Mouse (Mus musculus) forelimb bud, embryonic 11.5 days (tissue): ENCODE measurements around the gene Hebp1.

Experiments used
- DNase-seq: peaks from one replicate; pipeline ENCODE4 v3.0.0-alpha.2; 2012; ENCODE audit warnings: low read depth, low spot score

Hebp1 gene

DNA sequence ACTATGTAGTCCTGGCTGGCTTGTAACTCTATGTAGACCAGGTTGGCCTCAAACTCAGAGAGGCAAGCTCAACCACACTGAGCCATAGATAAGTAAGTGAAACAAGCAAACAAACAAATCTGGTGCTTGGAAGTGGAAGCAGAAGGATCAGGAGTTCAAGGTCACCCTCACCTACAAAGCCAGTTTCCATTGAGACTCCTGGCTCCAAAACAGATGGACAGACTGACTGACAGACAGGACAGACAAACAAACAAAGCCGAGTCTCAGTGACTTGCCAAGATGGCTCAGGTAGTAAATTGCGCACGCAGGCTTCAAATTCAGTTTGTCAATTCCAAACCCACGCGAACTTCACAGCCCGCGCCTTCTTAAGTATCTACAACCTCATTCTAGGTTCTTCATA is 376 bp downstream of the Hebp1 start:
- DNase-seq = no peak

DNA sequence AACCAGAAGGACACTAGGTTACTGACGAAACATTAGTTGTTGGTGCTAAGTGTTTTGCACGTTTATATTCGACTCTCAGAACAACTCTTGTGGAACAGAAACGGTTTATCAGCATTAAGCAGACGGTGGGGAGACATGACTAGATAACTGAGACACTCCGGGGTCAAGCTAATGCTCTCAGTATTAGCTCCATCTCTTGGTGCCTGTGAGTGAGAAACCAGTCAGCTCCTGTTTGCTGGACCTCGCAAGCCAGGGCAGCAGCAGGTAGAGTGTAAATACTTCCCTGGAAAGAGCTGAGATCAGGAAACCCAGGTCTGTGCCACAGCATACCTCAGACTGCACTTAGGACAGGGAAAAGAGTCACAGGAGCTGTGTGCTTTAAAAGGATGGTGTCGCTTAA is 1.1 kb downstream of the Hebp1 start:
- DNase-seq = no peak

DNA sequence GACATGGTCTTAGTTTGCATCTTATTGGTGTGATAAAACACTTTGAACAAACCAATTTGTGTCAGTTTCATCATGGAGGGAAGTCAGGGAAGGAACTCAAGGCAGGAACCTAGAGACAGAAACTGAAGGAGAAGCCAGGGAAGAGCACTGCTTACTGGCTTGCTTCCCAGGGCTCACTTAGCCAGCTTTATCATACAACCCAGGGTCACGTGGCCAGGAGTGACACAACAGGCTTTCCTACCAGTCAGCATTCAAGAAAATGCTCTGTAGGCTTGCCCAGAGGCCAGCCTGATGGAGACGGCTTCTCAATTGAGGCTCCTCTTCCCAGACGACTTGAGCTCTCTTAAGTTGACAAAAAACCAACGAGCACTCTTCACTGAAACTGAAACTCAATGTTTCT is 2.9 kb downstream of the Hebp1 start:
- DNase-seq = no peak

- DNase-seq = no peak
These were observed 4.1 kb downstream of the Hebp1 start for GRCm38 (mm10) chr6:135193733-135194132.

- DNase-seq = no peak
These were observed 4.8 kb downstream of the Hebp1 start for GRCm38 (mm10) chr6:135192993-135193392.

DNA sequence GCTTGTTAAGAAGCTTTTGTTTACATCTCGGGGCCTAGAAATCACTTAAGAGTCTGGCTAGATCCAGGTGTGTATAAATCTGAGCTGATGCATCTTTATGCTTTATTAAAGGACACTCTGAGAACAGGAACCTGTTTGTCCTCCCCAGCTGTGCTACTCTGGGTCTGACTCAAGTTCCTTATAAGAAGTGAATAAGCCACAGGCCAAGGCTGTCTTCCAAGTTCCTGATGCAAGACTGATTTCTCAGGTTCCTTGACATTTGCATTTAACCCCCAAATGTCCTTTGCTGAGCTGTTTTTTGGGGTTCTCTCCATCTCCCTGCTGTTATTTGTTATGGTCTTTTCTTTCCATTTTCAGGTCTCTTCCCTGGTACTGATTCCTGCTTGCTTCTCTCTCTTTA is 5.9 kb downstream of the Hebp1 start:
- DNase-seq = no peak

DNA sequence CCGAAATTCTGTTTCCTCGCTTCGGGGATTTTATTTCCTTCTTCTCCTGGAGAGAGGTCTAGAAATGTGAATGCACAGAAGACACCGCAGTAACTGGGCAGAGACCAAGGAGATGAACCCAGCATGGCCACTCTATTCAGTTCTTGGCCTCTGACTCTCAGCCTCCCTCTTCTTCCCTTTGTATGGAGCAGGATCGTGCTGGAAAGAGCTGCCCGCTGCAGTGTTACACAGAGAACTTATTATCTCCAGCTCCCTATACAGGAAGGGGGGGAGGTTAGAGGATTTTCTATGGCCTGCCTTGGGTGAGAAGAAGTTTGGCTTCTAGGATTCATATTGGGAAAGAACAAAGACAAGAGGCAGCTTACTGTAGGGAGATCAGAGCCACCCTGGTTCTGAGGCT is 7.7 kb downstream of the Hebp1 start:
- DNase-seq = no peak

GRCm38 (mm10) chr6:135188629-135189028 is 9.2 kb downstream of the Hebp1 start:
- no peak for DNase-seq

GRCm38 (mm10) chr6:135187076-135187917 is 10.5 kb downstream of the Hebp1 start:
- no peak for DNase-seq

- DNase-seq = no peak
These were observed 13.9 kb downstream of the Hebp1 start for GRCm38 (mm10) chr6:135183961-135184360.

DNA sequence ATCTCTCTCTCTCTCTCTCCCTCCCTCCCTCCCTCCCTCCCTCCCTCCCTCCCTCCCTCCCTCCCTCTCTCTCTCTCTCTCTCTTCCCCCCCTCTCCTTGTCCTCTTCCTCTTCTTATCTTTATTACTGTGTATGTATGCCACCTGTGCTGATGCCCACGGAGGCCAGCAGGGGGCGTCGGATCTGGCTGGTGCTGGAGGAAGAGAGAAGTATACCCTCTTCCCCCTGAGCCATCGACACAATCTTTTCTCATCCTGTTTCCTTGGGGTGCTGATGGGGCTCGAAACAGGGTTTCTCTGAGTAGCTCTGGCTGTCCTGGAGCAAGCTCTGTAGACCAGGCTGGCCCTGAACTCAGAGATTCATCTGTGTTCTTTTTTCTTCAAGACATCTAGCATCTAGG is 14.9 kb downstream of the Hebp1 start:
- DNase-seq = no peak

DNA sequence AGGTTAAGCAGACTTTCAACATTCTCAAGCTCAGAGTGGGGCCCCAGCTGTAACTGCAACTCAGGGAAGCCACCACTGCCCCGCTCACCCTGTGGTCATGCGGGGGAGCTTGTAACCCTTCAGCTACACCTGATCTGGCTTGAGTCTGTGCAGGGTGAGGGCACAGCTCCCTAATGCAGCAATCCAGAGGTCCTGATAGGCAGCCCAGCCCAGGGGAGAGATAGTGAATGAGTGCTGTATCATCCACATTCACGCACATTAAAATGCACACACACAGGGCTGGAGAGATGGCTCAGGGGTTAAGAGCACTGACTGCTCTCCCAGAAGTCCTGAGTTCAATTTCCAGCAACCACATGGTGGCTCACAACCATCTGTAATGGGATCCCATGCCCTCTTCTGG is 19.2 kb downstream of the Hebp1 start:
- DNase-seq = no peak

- no peak for DNase-seq
These were observed 20.6 kb downstream of the Hebp1 start for GRCm38 (mm10) chr6:135177271-135177670.

GRCm38 (mm10) chr6:135175014-135175413 is 22.8 kb downstream of the Hebp1 start:
- no peak for DNase-seq

DNA sequence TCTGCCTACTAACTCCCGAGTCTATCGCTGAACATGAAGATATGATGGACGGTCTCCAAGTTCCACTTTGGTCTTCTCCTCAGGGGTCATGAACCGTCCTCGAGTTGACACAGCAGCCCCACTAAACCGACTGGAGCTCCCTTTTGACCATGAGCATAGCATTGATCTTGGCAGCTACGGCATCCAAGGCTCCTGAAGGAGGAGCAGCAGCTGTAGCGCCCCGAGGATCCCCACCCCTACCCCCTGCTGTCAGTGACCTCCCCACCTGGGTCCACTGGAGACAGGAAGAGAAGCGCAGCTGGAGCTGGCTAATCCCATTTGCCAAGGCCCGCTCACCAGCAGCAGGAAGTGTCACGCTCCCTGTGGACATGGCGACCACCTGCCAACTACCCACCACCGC is 26.1 kb downstream of the Hebp1 start:
- no peak for DNase-seq

DNA sequence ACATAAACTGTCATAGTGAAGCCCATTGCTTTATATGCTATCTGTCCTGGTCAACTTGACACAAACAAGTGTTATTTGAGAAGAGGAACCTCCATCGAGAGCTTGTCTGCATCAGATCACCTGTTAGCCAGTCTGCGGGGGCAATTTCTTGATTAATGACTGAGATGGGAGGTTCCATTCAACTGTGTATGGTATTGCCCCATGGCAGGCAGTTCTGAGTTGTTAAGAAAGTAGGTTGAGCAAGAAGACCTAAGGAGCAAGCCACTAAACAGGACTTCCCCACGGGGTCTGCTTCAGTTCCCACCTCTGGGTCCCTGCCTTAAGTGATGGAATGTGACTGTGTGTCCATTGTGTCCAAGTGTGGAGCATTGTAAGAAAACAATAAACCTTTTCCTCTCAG is 28.6 kb downstream of the Hebp1 start:
- DNase-seq = no peak

DNA sequence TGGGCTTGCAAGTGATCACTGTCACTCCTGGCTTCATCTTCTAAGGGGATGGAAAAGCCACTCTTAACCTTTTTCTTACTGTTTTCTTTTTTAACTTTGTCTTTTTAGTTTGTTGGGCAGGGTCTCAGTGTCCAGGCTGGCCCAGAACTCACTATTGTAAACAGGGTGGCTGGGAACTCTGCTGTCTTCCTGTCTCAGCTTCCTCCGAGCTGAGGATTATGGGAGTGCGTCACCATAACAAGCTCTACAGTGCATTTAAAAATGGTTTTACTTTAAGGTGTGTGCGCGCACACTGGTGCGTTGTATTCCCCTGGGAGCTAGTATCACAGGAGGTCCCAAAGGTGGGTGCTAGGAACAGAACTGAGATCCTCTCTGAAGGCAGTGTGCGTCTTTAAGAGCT is 29.4 kb downstream of the Hebp1 start:
- no peak for DNase-seq

DNA sequence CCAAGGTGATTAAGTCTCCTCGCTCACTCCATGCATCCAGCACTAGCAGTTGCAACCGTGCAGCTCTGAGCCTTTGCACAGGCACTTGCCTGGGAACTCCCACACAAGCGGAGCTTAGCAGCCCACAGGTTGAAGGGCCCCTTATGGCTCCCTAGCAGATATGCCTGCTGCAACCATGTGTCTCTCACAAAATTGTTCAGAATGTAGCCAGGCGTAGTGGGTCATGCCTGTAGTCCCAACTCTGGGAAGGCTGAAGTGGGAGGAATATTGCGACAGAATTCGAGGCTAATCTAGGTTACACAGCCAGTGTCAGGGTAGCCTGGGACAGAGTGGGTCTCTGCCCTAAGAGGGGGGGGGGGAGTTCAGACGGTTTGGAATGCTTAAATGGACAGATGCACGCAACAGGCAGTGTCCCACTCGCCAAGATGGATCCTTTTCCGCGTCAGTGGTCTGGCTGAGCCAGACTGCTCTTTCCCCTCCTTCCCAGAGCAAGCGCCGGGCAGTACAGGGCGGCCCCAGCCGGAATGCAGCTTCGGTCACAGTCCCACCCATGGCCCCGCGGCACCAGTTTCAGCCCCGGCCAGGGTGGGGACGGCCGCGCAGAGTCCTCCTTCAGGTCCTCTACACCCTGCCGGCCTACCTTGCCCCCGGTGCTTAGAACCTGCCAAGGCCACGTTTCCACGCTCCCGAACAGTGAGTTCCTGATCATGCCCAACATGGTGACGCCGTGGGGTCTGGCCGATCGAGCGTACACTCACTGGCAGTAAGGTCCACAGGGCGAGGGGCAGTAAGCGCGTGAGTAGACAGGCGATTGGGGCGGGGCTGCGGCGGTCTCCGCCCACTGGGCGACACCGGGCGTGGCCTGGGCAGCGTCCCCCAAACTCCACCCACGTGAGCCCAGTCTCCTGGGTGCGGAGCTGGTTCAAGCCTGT is 30.2 kb downstream of the Hebp1 start:
- peak; percentile 69 for DNase-seq

GRCm38 (mm10) chr6:135166712-135167111 is 31.1 kb downstream of the Hebp1 start:
- no peak for DNase-seq

- DNase-seq = no peak
These were observed 31.6 kb downstream of the Hebp1 start for GRCm38 (mm10) chr6:135166262-135166661.

- DNase-seq = no peak
These were observed 32.1 kb downstream of the Hebp1 start for GRCm38 (mm10) chr6:135165706-135166105.

GRCm38 (mm10) chr6:135165191-135165590 is 32.6 kb downstream of the Hebp1 start:
- no peak for DNase-seq

DNA sequence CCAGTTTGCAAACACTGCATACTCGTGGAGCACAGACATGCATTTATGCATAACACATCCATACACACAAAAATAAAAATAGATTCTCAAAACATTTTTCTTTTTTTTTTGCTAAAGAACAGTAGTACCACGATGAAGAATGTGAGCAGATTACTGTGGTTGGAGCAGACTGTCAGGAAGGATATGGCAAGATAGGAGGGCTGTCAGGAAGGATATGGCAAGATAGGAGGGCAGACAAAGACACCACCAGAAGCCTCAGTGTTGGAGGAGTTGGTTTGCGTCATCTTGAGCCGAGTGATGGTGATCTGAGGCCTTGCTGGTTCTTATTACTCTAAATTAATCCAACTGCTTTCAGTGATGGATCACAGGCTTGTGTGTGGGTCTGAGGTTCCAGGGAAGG is 35.0 kb downstream of the Hebp1 start:
- DNase-seq = no peak
